Comparison of ENCODE assay signal across 19 mouse cellular contexts in genomic region chr19:10054361-10055075, GRCm38 (mm10). TPM values are rescaled to one million over a fixed set of nuclear protein-coding genes. Genes with fewer than 3 reads are reported as not detected.
DNase-seq lines count a peak whose midpoint lies in the region; ATAC-seq and TF ChIP-seq lines count a peak whose summit lies in the region.
"Had no signal": no experiment of that assay in that cellular context is flagged by ENCODE, and none has a peak within 500 bp of the region (broad histone marks: within the 10 kb centered on the region; RNA-seq: fewer than 3 reads in every experiment).

No protein-coding gene starts in this region.

- ATAC-seq in heart, embryonic 11.5 days (replicated peaks; ENCODE audit: insufficient number of reproducible peaks, low FRiP score, low TSS enrichment), result no peak
- ATAC-seq in lung, embryonic 14.5 days (ENCODE audit: insufficient read depth), result peak; percentile 38
- ATAC-seq: activated CD4-positive, CD25-positive, alpha-beta regulatory T cell, adult 4 months; forebrain, embryonic 15.5 days; Patski had no signal

- 87% methylated on average over 6 of the region's 6 CpGs for WGBS in heart, embryonic 11.5 days (ENCODE audit: insufficient replicate concordance)
- 77% methylated on average over 6 of the region's 6 CpGs for WGBS in lung, embryonic 14.5 days

- TF ChIP-seq CTCF in lung, embryonic 14.5 days (IDR thresholded peaks at IDR 0.05; ENCODE audit: low read depth), result no peak

- no peak overlapping the region for H3K4me3 ChIP-seq in heart, embryonic 11.5 days (ENCODE audit: low read depth, low read length)
- H3K4me3 ChIP-seq in lung, embryonic 14.5 days (ENCODE audit: low read depth, low read length), result no peak overlapping the region
- H3K4me3 ChIP-seq: embryonic facial prominence, embryonic 12.5 days; forebrain, embryonic 15.5 days; heart, adult 2 months; heart, embryonic 12.5 days; hindbrain, embryonic 10.5 days had no signal

- H3K4me1 ChIP-seq in heart, embryonic 11.5 days (ENCODE audit: control insufficient read depth, insufficient read depth, low read length), result peaks cover 3% of the 10 kb centered on the region
- H3K4me1 ChIP-seq in lung, embryonic 14.5 days (ENCODE audit: insufficient read depth), result no peaks in the 10 kb centered on the region
- H3K4me1 ChIP-seq: embryonic facial prominence, embryonic 12.5 days; forebrain, embryonic 15.5 days; hindbrain, embryonic 10.5 days had no signal

- no peak overlapping the region for H3K4me2 ChIP-seq in heart, embryonic 11.5 days
- H3K4me2 ChIP-seq in lung, embryonic 14.5 days, result no peak overlapping the region
- H3K4me2 ChIP-seq: embryonic facial prominence, embryonic 12.5 days; forebrain, embryonic 15.5 days; heart, embryonic 12.5 days; hindbrain, embryonic 14.5 days had no signal

- peaks cover 14% of the 10 kb centered on the region; the same call in 1 of the 2 replicates for H3K36me3 ChIP-seq in heart, embryonic 11.5 days (ENCODE audit: control insufficient read depth, insufficient read depth, low read length)
- peaks cover 65% of the 10 kb centered on the region for H3K36me3 ChIP-seq in lung, embryonic 14.5 days (ENCODE audit: insufficient read depth)

- no peak overlapping the region for H3K27ac ChIP-seq in heart, embryonic 11.5 days (ENCODE audit: low read depth, low read length)
- H3K27ac ChIP-seq in lung, embryonic 14.5 days (ENCODE audit: low read depth), result no peak overlapping the region
- H3K27ac ChIP-seq: embryonic facial prominence, embryonic 12.5 days; forebrain, embryonic 15.5 days; heart, adult 2 months; hindbrain, embryonic 10.5 days; hindbrain, embryonic 14.5 days had no signal

- peak; percentile 89 for DNase-seq in heart, adult 11 months
- no peak for DNase-seq in lung, embryonic 14.5 days
- DNase-seq in lung, postnatal 25 days (ENCODE audit: low spot score), result no peak
- peak; percentile 13 to 53 for DNase-seq in lung, postnatal 4 days
- no peak for DNase-seq in lung, postnatal 36 days
- DNase-seq: adrenal gland, adult 8-10 months; cerebellum, adult 11-12 months; cerebellum, adult 9-10 months; cerebellum, postnatal 25 days; gastrocnemius, postnatal 10 days; heart, adult 2 months had no signal

- no peaks in the 10 kb centered on the region for H3K9me3 ChIP-seq in heart, embryonic 11.5 days (replicated peaks; ENCODE audit: control insufficient read depth, low read length)
- H3K9me3 ChIP-seq in lung, embryonic 14.5 days (ENCODE audit: low read depth, low read length), result no peaks in the 10 kb centered on the region
- H3K9me3 ChIP-seq: embryonic facial prominence, embryonic 12.5 days; forebrain, embryonic 15.5 days; heart, embryonic 12.5 days; hindbrain, embryonic 10.5 days had no signal

- H3K9ac ChIP-seq in heart, embryonic 11.5 days (ENCODE audit: low read depth, low read length), result no peak overlapping the region
- H3K9ac ChIP-seq in lung, embryonic 14.5 days, result no peak overlapping the region
- H3K9ac ChIP-seq: embryonic facial prominence, embryonic 12.5 days; forebrain, embryonic 15.5 days; heart, embryonic 12.5 days; hindbrain, embryonic 14.5 days had no signal

- H3K27me3 ChIP-seq in heart, embryonic 11.5 days (ENCODE audit: control insufficient read depth, insufficient read depth, low read length), result no peaks in the 10 kb centered on the region
- H3K27me3 ChIP-seq in lung, embryonic 14.5 days (ENCODE audit: insufficient read depth, low read length), result no peaks in the 10 kb centered on the region
- H3K27me3 ChIP-seq: embryonic facial prominence, embryonic 12.5 days; forebrain, embryonic 15.5 days; heart, embryonic 12.5 days; Patski had no signal

RNA-seq across cellular contexts. Expression of gene Fads3, which starts 13.1 kb away (rescaled TPM):
- 15.8 and 17.9 TPM in 2 replicates for polyA plus RNA-seq in heart, embryonic 11.5 days (2014; fragmentation: Nextera tagmentation; extraction: Ambion mirVana)
- 31.1 and 38.8 TPM in 2 replicates for polyA plus RNA-seq in lung, embryonic 14.5 days (2014; fragmentation: Nextera tagmentation; extraction: Ambion mirVana)
- polyA plus RNA-seq: activated CD4-positive, CD25-positive, alpha-beta regulatory T cell, adult 4 months had no signal

RNA-seq across cellular contexts. Expression of gene Fads2, which starts 47.0 kb away (rescaled TPM):
- polyA plus RNA-seq in heart, embryonic 11.5 days (2014; fragmentation: Nextera tagmentation; extraction: Ambion mirVana), result 27.1 and 31.1 TPM in 2 replicates
- 38.3 and 40.5 TPM in 2 replicates for polyA plus RNA-seq in lung, embryonic 14.5 days (2014; fragmentation: Nextera tagmentation; extraction: Ambion mirVana)

RNA-seq across cellular contexts. Expression of gene Rab3il1, which starts 53.0 kb away (rescaled TPM):
- polyA plus RNA-seq in heart, embryonic 11.5 days (2014; fragmentation: Nextera tagmentation; extraction: Ambion mirVana), result 50.8 and 54.0 TPM in 2 replicates
- polyA plus RNA-seq in lung, embryonic 14.5 days (2014; fragmentation: Nextera tagmentation; extraction: Ambion mirVana), result 30.9 and 34.0 TPM in 2 replicates

RNA-seq across cellular contexts. Expression of gene Best1, which starts 53.1 kb away (rescaled TPM):
- 0.10 and 0.41 TPM in 2 replicates for polyA plus RNA-seq in heart, embryonic 11.5 days (2014; fragmentation: Nextera tagmentation; extraction: Ambion mirVana)
- 1.0 and 1.4 TPM in 2 replicates for polyA plus RNA-seq in lung, embryonic 14.5 days (2014; fragmentation: Nextera tagmentation; extraction: Ambion mirVana)
- polyA plus RNA-seq: activated CD4-positive, CD25-positive, alpha-beta regulatory T cell, adult 4 months; Patski had no signal

Comparison
In these comparisons a context has a peak if more than half of its experiments do, and no peak if none do; other contexts are left out.
1. DNase-seq: peak in heart, adult 11 months (single experiment) and lung, postnatal 4 days (2 of 2); none in lung, embryonic 14.5 days (single experiment), lung, postnatal 25 days (single experiment) and lung, postnatal 36 days (single experiment).